Mouse (Mus musculus) hindbrain, embryonic 13.5 days (tissue): ENCODE results near the gene Zdhhc24. TPM values are rescaled to one million over a fixed set of nuclear protein-coding genes. Genes with fewer than 3 reads are reported as not detected.
"Not testable (repeated sequence)": the region's sequence is repeated elsewhere in the genome, so short reads cannot be mapped to it uniquely, and the experiment has no call there.

Experiments
- ATAC-seq: fragments of 200-750 bp; cut with Nextera tagmentation; 2 replicates; pipeline ENCODE4 v1.8.0; 2017; ENCODE audit warnings: moderate TSS enrichment; ENCODE audit not compliant: low FRiP score
- H3K27ac ChIP-seq: fragments of 300-500 bp; sonication (generic); 2 replicates; pipeline ENCODE4 v1.5.1; 2015; ENCODE audit warnings: inconsistent platforms, mild to moderate bottlenecking, moderate library complexity
- H3K27me3 ChIP-seq: fragments of 300-500 bp; sonication (generic); 2 replicates; pipeline ENCODE4 v1.6.1; 2015; ENCODE audit warnings: mild to moderate bottlenecking, inconsistent platforms
- H3K36me3 ChIP-seq: fragments of 300-500 bp; sonication (generic); 2 replicates; pipeline ENCODE4 v1.6.1; 2015; ENCODE audit warnings: mild to moderate bottlenecking, inconsistent platforms
- H3K4me1 ChIP-seq: fragments of 300-500 bp; sonication (generic); replicated peaks from 2 replicates; pipeline ENCODE4 v1.6.1; 2015; ENCODE audit warnings: inconsistent platforms
- H3K4me2 ChIP-seq: fragments of 300-500 bp; sonication (generic); 2 replicates; pipeline ENCODE4 v1.6.1; 2015; ENCODE audit warnings: inconsistent platforms, mild to moderate bottlenecking, moderate library complexity
- H3K4me3 ChIP-seq: fragments of 300-500 bp; sonication (generic); 2 replicates; pipeline ENCODE4 v1.5.1; 2015; ENCODE audit warnings: mild to moderate bottlenecking, inconsistent platforms
- H3K9ac ChIP-seq: fragments of 300-500 bp; sonication (generic); 2 replicates; pipeline ENCODE4 v1.6.1; 2015; ENCODE audit warnings: mild to moderate bottlenecking, inconsistent platforms
- H3K9me3 ChIP-seq: fragments of 300-500 bp; sonication (generic); 2 replicates; pipeline ENCODE4 v1.6.1; 2016; ENCODE audit warnings: inconsistent platforms
- WGBS: fragments of 180-500 bp; shearing (Covaris S2); methylation state at CpG from one replicate; pipeline ENCODE4 v1.1.7; 2015; 5-methylcytosine and 5-hydroxymethylcytosine counted together
- polyA plus RNA-seq: library from polyadenylated mRNA; unstranded; fragments of >200 nt; fragmentation: Nextera tagmentation; extraction: Ambion mirVana; gene quantifications from 2 replicates; pipeline ENCODE4 v1.2.1, GENCODE M21; 2015

The Zdhhc24 gene
- polyA plus RNA-seq, 1 experiment from 2014 or later: 22.0 TPM

DNA sequence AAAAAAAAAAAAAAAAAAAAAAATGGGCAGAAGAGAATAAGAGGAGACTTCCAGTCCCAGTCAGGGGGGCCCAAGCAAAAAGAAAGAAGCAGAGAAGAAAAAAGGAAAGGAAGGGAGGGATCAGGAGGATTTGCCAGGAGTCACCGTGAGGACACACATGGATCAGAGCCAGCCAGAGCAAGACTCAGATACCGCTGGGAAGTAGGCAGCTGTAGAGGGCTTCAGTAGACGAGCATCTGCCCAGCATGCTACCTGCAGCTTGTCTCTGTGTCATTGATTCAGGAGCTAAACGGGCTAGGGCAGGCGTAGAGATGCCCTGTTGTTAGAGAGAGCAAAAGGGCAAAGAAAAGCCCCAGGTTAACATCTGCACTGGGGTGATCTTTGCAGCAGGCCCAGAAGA is 28.2 kb upstream of the Zdhhc24 start:
- WGBS: 44% methylated on average over 5 of the region's 5 CpGs
- H3K4me2 ChIP-seq: no peak overlapping the region
- no peak overlapping the region for H3K4me3 ChIP-seq
- H3K4me1 ChIP-seq: peaks cover 4% of the 10 kb centered on the region
- no peaks in the 10 kb centered on the region for H3K36me3 ChIP-seq
- no peaks in the 10 kb centered on the region for H3K9me3 ChIP-seq
- H3K9ac ChIP-seq: no peak overlapping the region
- H3K27ac ChIP-seq: no peak overlapping the region
- 0 out of 2 replicates have a peak, but pooled peaks cover 10% of the 10 kb centered on the region for H3K27me3 ChIP-seq
- no peak for ATAC-seq

DNA sequence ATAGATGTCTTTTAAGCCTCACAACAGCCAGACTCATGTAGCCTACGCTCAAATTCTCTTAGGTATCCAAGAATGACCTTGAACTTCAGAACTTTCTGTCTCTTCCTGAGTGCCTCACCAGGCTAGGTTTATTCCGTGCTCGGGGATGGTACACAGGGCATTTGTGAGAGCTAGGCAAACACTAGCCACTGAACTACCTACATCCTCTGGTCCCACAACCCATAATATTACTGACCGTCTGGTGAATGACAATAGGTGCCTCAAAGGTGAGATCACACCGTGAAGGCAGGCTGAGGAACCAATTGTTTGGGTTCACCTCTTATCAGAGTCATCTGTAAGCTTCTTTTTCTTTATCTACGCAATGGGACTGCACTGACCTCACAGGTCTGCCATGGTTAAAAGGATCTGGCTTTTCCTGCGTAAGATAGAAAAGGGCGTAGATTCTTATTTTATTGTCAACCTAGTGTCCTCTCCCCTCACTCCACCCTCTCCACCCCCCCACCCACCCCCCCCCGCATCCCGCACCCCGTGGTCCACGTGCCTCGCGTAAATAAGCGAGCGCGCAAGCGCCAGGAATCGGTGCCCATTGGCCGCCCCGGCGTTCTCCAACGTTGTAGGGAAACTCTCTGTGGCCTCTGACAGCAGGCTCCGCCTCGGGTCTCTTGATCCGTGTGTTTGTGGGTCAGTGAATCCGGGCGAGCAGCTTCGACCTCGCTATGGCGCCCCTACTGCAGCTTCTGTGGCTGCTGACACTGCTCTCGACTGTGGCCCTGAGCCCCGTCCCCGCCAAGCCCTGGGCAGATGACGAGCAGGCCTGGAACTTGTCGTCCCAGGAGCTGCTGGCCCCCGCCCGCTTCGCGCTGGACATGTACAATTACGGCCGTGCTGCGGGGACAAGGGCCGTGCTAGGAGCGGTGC is 23.7 kb upstream of the Zdhhc24 start, which contains the start of gene Ctsf:
TSS of gene Ctsf (plus strand) at position 579 of the 918 bp plus-strand sequence.
- Histone ChIP-seq H3K4me3 (peak within 1 kb of the TSS; percentile 61), H3K36me3 (peaks cover 17% of the 10 kb centered on the region), H3K9me3 (no peaks in the 10 kb centered on the region), H3K4me2 (peak within 1 kb of the TSS; percentile 96), H3K9ac (peak within 1 kb of the TSS; percentile 87), H3K4me1 (peaks cover 14% of the 10 kb centered on the region), H3K27me3 (0 out of 2 replicates have a peak, but pooled peaks cover 3% of the 10 kb centered on the region), H3K27ac (peak within 1 kb of the TSS; percentile 65)
- 4% methylated on average over 45 of the region's 45 CpGs for WGBS
- ATAC-seq: peak; percentile 92

DNA sequence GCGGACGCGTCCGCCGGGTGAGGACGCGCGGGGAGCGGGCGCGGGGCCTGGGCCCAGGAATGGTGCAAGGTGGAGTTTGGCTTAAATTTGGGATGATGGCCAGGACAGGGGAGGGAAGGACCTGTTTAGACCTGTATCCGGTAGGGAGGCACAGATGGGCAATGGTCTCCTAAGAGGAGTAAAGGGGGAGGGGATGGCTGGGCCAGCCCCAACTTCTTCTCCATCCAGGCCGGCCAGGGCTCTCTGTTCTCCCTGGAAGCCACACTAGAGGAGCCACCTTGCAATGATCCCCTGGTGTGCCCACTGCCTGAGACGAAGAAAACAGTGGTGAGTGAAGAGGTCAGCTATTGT is 23.0 kb upstream of the Zdhhc24 start:
- H3K4me3 ChIP-seq: peak overlapping the region; percentile 61
- H3K9me3 ChIP-seq: no peaks in the 10 kb centered on the region
- H3K27ac ChIP-seq: peak overlapping the region; percentile 65
- H3K4me1 ChIP-seq: peaks cover 14% of the 10 kb centered on the region
- H3K4me2 ChIP-seq: peak overlapping the region; percentile 96
- H3K27me3 ChIP-seq: 0 out of 2 replicates have a peak, but pooled peaks cover under 1% of the 10 kb centered on the region
- ATAC-seq: peak; percentile 73; the same call in 1 of the 2 replicates
- H3K36me3 ChIP-seq: peaks cover 23% of the 10 kb centered on the region
- H3K9ac ChIP-seq: peak overlapping the region; percentile 87
- under 1% methylated on average over 14 of the region's 14 CpGs for WGBS

DNA sequence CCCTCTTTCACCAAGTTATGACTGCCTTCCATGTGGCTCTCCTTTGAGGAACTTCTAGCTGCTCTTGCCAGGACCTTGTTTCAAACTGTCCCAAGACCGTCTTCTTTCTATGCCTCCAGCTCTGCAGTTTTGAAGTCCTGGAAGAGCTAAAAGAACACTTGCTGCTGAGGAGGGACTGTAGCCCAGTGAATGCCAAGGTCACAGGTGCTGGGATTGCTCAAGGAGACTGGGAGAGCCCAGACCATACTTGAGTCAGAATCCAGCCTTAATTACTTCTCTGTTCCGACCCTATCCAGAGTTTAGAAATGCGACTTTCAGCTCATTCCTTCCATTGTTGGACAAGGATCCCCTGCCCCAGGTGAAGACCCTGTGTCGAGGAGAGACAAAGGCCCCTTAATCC is 22.5 kb upstream of the Zdhhc24 start:
- H3K9ac ChIP-seq: peak overlapping the region; percentile 87

DNA sequence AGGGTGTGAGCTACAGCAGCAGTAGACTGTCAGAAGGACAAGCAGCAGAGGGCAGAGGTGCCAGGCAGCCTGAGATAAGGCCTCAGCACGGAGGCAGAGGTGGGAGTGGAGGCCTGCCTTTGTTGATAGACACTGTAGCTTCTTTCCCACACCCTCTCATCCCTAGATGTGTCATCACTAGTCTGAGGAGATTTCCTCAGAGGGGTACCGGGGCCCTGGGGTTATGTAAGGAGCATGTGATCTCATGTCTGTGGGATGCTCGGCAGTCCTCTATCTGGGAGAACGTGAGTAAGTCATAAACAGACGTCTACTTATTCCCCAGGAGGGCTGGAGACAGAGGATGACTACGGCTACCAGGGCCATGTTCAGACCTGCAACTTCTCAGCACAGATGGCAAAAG is 19.4 kb upstream of the Zdhhc24 start:
- WGBS: 85% methylated on average over 6 of the region's 6 CpGs
- no peak for ATAC-seq

More for the DNA sequence above, 22.5 kb upstream of the Zdhhc24 start:
- Histone ChIP-seq H3K36me3 (peaks cover 28% of the 10 kb centered on the region), H3K4me2 (peak overlapping the region; percentile 96), H3K9me3 (no peaks in the 10 kb centered on the region), H3K27ac (no peak overlapping the region), H3K27me3 (no peaks in the 10 kb centered on the region), H3K4me3 (peak overlapping the region; percentile 61), H3K4me1 (peaks cover 14% of the 10 kb centered on the region)
- ATAC-seq: no peak
- WGBS: 73% methylated on average over 4 of the region's 4 CpGs

DNA sequence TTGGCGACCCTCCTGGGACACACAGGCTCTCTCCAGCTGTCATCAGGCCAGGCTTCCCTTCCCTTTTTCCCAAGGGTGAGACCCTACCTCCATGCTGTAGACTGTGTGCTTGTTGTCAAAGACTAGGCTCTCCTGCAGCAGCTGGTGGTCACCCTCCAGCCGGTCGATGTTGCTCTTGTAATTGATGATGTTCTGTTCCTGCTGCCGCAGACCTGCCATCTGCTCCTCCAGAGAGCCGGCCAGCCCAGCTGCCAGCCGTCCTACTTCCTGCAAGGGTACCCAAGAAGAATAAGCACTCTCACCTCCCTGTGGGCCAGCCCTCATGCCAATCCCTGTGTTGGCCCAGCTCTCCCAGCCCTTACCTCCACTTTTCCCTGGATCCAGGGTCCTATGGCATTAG is 15.4 kb upstream of the Zdhhc24 start:
- Histone ChIP-seq H3K27me3 (peaks cover 11% of the 10 kb centered on the region; the same call in 1 of the 2 replicates), H3K4me3 (no peak overlapping the region), H3K9ac (no peak overlapping the region), H3K4me1 (no peaks in the 10 kb centered on the region; the same call in 1 of the 2 replicates), H3K27ac (0 out of 2 replicates have a peak overlapping the region, but pooled peaks have one; percentile 3), H3K9me3 (no peaks in the 10 kb centered on the region), H3K36me3 (peaks cover 37% of the 10 kb centered on the region), H3K4me2 (no peak overlapping the region)
- 57% methylated on average over 6 of the region's 6 CpGs for WGBS
- no peak for ATAC-seq

More for the DNA sequence above, 19.4 kb upstream of the Zdhhc24 start:
- Histone ChIP-seq H3K9ac (peak overlapping the region; percentile 5; the same call in 1 of the 2 replicates), H3K27ac (no peak overlapping the region), H3K36me3 (peaks cover 37% of the 10 kb centered on the region), H3K9me3 (no peaks in the 10 kb centered on the region), H3K4me3 (no peak overlapping the region), H3K4me2 (no peak overlapping the region), H3K27me3 (no peaks in the 10 kb centered on the region), H3K4me1 (peaks cover 14% of the 10 kb centered on the region)

DNA sequence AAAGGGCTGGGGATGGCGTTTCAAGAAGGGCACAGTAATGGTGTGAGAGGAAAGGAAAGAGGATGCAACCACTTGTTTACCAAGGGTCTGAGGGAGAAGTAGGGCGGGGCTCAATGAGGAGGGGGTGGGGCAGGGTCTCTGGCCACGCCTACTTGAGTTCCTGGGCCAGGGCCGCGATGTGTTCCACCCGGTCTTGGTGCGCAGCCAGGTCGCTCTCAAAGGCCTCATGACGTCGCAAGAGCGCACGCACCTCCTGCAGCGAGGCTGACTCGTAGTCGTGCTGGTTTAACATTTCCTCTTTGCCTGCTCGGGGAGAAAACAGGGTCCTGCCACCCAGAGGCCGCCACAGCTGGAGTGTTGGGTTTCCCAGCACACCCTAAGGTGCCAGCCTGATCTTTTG is 13.3 kb upstream of the Zdhhc24 start:
- no peaks in the 10 kb centered on the region; the same call in 1 of the 2 replicates for H3K4me1 ChIP-seq
- no peak overlapping the region for H3K9ac ChIP-seq
- no peaks in the 10 kb centered on the region for H3K9me3 ChIP-seq
- no peak for ATAC-seq
- no peak overlapping the region for H3K27ac ChIP-seq
- H3K4me3 ChIP-seq: no peak overlapping the region
- 0 out of 2 replicates have a peak overlapping the region, but pooled peaks have one; percentile 26 for H3K4me2 ChIP-seq
- 9% methylated on average over 16 of the region's 17 CpGs for WGBS
- peaks cover 17% of the 10 kb centered on the region for H3K36me3 ChIP-seq
- H3K27me3 ChIP-seq: peaks cover 11% of the 10 kb centered on the region; the same call in 1 of the 2 replicates

DNA sequence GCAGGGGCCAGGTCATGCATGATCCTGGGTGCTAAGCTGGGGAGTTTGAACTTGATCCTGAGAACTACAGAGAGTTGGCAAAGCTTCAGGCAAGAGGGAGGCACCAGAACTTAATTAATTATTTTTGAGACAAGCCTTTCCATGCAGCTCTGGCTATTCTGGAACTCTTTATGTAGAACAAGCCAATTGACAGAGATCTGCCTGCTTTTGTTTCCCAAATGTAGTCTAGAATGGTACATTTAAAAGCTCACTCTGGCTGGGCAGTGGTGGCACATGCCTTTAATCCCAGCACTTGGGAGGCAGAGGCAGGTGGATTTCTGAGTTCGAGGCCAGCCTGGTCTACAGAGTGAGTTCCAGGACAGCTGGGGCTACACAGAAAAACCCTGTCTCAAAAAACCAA is 3.9 kb upstream of the Zdhhc24 start:
- Histone ChIP-seq H3K4me1 (peaks cover 15% of the 10 kb centered on the region), H3K27me3 (0 out of 2 replicates have a peak, but pooled peaks cover 12% of the 10 kb centered on the region)
- not testable (repeated sequence) for H3K4me3 ChIP-seq, H3K9me3 ChIP-seq, H3K9ac ChIP-seq, H3K27ac ChIP-seq, H3K36me3 ChIP-seq, H3K4me2 ChIP-seq, ATAC-seq
- WGBS: 89% methylated on average over 1 of the region's 1 CpGs

DNA sequence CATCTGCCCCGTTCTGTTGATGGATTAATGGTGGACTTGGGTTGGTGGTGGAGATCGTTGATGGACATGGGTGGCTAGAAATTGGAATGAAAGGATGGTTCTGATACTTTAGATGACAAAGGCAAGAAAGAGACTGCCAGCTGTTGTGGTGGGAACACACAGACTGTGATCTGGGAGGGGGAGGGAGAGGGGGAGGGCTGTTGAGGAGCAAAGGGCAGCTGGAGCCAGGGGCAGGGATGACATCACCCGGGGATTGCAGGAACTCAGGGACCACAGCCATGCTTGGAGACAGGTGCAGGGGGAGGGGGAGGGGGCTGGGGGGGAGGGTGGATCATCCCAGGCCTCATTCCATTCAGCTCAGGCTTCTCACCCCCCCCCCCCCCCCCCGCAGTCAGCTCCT is 2.2 kb upstream of the Zdhhc24 start:
- H3K27ac ChIP-seq: no peak overlapping the region
- no peak overlapping the region for H3K4me2 ChIP-seq
- no peaks in the 10 kb centered on the region for H3K36me3 ChIP-seq
- H3K4me3 ChIP-seq: no peak overlapping the region
- 69% methylated on average over 3 of the region's 4 CpGs for WGBS
- H3K27me3 ChIP-seq: 0 out of 2 replicates have a peak, but pooled peaks cover 12% of the 10 kb centered on the region
- ATAC-seq: no peak
- H3K9ac ChIP-seq: no peak overlapping the region
- H3K9me3 ChIP-seq: no peaks in the 10 kb centered on the region
- peaks cover 23% of the 10 kb centered on the region for H3K4me1 ChIP-seq

DNA sequence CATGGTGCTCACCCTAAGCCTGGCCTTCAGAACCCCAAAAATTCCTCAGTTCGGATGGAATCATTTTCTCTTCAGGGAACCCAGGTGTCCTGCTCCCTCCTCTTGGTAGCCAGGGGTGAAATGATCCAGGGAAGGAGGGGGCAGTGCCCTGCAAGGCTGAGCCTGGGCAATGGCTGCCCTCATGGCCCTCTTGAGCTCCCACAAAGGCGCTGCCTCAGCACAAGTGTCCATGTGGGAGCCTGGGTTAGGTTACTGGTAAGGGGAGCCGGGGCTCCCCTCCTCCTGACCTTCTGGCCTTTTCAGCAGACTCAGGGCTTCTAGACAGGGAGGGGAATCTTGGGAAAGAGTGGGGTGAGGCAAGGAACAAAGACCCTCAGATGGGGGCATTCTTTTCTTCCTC is 1.7 kb upstream of the Zdhhc24 start:
- H3K27ac ChIP-seq: no peak overlapping the region
- H3K4me3 ChIP-seq: no peak overlapping the region
- ATAC-seq: no peak
- H3K36me3 ChIP-seq: no peaks in the 10 kb centered on the region
- H3K4me2 ChIP-seq: no peak overlapping the region
- H3K9me3 ChIP-seq: no peaks in the 10 kb centered on the region
- H3K27me3 ChIP-seq: 0 out of 2 replicates have a peak, but pooled peaks cover 12% of the 10 kb centered on the region
- WGBS: 64% methylated on average over 3 of the region's 3 CpGs
- H3K9ac ChIP-seq: no peak overlapping the region
- H3K4me1 ChIP-seq: peaks cover 23% of the 10 kb centered on the region

DNA sequence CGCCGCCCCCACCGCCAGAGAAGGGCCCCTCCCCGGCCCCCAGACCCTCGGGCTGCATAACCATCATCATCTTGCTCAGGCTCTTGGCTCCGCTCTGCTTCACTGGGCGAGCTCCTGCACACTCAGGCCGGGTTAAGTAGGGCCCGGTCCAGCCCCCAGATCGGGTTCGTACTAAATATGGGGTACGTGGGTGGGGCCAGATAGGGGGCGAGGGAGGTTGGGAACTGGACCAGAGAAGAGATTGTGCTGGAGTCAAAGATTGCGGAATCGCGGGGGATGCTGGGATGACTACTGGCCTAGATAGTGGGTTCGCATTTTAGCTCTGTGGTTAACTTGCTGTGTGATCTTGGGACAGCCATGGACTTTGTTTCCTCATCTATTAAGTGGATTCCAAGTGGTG is 683 bp upstream of the Zdhhc24 start, which contains the start of gene Actn3:
TSS of gene Actn3 (minus strand) at position 125 of the 400 bp plus-strand sequence.
- Histone ChIP-seq H3K4me1 (peaks cover 23% of the 10 kb centered on the region), H3K36me3 (no peaks in the 10 kb centered on the region), H3K27ac (peak within 1 kb of the TSS; percentile 81), H3K9ac (peak within 1 kb of the TSS; percentile 84), H3K4me2 (peak within 1 kb of the TSS; percentile 85), H3K9me3 (no peaks in the 10 kb centered on the region), H3K4me3 (peak within 1 kb of the TSS; percentile 73), H3K27me3 (0 out of 2 replicates have a peak, but pooled peaks cover 12% of the 10 kb centered on the region)
- ATAC-seq: 0 out of 2 replicates have a peak, but pooled peaks have one; percentile 0
- 8% methylated on average over 17 of the region's 17 CpGs for WGBS

DNA sequence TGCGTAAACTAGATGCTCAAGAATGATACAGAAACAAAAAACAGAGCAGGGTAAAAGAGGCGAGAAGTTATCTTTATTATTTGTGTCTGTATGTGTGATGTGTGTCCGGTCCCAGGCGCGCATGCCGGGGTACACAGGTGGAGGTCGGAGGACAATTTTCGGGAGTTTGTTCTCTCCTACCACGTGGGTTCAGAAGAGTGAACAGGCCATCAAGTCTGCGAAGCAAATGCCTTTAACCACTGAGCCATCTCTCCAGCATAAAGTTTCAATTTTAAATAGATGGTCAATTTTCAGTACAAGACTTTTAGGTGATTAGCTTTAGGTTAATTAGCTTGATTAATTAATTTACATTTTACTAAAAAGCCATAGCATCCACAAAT is 846 bp downstream of the Zdhhc24 start:
- H3K27ac ChIP-seq: no peak overlapping the region
- H3K9ac ChIP-seq: peak overlapping the region; percentile 84
- H3K4me1 ChIP-seq: peaks cover 23% of the 10 kb centered on the region
- WGBS: 67% methylated on average over 10 of the region's 10 CpGs
- peak overlapping the region; percentile 85 for H3K4me2 ChIP-seq
- H3K4me3 ChIP-seq: peak overlapping the region; percentile 73
- 0 out of 2 replicates have a peak, but pooled peaks cover 12% of the 10 kb centered on the region for H3K27me3 ChIP-seq
- no peaks in the 10 kb centered on the region for H3K9me3 ChIP-seq
- H3K36me3 ChIP-seq: peaks cover 13% of the 10 kb centered on the region
- no peak for ATAC-seq
